Mouse (Mus musculus): ENCODE measurements around the gene Ugp2.

DNA sequence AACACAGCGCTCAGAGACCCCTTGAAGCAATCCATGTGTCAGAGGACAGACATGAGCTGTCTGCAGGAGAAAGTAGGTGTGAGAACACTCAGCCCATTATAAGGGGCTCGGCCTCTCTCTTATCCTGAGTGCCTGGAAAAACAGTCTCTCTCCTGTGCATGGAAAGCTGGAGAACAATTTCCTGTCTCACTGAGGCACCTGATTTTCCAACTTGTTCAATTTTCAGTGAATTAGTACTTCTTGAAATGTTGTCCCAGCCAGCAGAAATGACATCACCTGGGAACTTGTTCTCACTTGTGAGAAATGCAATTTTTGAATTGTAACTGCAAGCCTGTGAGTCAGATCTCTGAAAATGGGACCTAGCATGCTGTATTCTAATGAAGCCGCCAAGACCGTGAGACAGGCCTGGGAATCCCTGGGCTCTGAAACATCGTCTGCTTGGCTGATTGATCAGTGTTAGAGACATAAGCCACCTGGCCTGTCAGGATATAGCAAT is 28.2 kb upstream of the Ugp2 start:
- TF ChIP-seq JUND (IDR thresholded peaks at IDR 0.05; ENCODE audit: low read depth, low read length) (no peak), BHLHE40 (IDR thresholded peaks at IDR 0.05; ENCODE audit: borderline replicate concordance, low read depth, low read length) (no peak), EP300 (IDR thresholded peaks at IDR 0.05; ENCODE audit: low read depth in 1 of 2, low read length in 2 of 2) (no peak), CTCF (IDR thresholded peaks at IDR 0.05 in 2 of 3, conservative IDR thresholded peaks at IDR 0.05 in 1 of 3; ENCODE audit: control insufficient read depth in 1 of 3, insufficient read depth in 1 of 3, low read depth in 2 of 3, low read length in 3 of 3, poor library complexity in 1 of 3, severe bottlenecking in 1 of 3) (no peak), MAFK (IDR thresholded peaks at IDR 0.05; ENCODE audit: borderline replicate concordance, low read depth, low read length) (no peak), MAZ (IDR thresholded peaks at IDR 0.05; ENCODE audit: low read depth, low read length) (no peak), NRF1 (IDR thresholded peaks at IDR 0.05; ENCODE audit: insufficient read depth, low read depth, low read length, poor library complexity, severe bottlenecking) (no peak), MEF2A (IDR thresholded peaks at IDR 0.05; ENCODE audit: extremely low read depth, insufficient replicate concordance, low read depth, low read length, poor library complexity, severe bottlenecking) (no peak), ZMIZ1 (IDR thresholded peaks at IDR 0.05; ENCODE audit: low read depth, low read length) (no peak)
